Mouse (Mus musculus): ENCODE measurements at regions not wholly inside any gene's neighbourhood (a gene's known extent, or its start where the extent isn't known, plus 50 kb on each side); places are given as distances from the start of the nearest gene placed in this dataset.

DNA sequence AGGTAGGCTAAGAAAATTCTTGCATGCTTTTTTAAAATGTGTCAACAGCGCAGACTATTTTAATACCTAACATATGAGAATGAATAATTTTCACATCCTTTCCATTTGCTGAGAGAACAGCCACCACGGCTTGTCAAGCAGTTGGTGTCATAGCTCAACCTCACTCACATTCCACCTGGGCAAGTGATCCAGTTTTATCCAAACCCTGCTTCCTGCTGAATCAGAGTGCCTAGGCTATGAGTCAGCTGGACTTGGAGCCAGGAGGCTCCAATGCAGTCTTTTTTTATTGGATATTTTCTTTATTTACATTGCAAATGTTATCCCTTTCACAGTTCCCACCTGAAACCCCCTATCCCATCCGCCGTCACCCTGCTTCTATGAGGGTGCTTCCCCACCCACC, 210.5 kb upstream of the Spaca1 start:
- TF ChIP-seq POLR2A (IDR thresholded peaks at IDR 0.05; ENCODE audit: insufficient read depth, low read depth, low read length) (no peak), CTCF (IDR thresholded peaks at IDR 0.05) (no peak), EP300 (IDR thresholded peaks at IDR 0.05; ENCODE audit: insufficient read depth, low read depth, low read length) (no peak)

Measured in heart, adult 2 months (tissue).